Mouse (Mus musculus) embryonic fibroblast, embryonic 13.5 days (primary cell): ENCODE data around the gene Slc16a5.

Experiments
- CTCF ChIP-seq: IDR thresholded peaks from 2 replicates; pipeline ENCODE4 v1.5.1; 2011; ENCODE audit warnings: mild to moderate bottlenecking, control low read depth, low read length, moderate library complexity, borderline replicate concordance; ENCODE audit not compliant: insufficient read depth
- POLR2A ChIP-seq: IDR thresholded peaks from 2 replicates; pipeline ENCODE4 v1.6.1; 2011; ENCODE audit warnings: low read depth, mild to moderate bottlenecking, control low read depth, low read length, moderate library complexity

DNA sequence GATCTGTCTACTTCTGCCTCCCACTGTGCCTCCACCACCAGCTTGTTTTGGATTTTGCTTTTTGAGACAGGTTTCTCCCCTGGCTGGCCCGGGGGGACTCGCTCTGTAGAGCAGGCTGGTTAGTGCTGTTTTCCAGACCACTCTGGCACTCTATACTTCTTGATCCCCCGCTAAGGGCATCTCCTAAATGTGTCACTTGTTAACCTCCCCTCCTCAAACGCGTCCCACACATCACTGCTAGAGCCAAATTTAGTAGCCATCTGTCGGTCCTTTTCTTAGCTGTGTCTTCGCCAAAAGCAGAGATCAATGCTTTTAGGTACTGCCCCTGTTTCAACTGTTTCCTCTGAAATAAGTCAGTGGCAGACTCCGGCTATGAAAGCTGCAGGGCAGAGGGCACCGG lies 56.4 kb downstream of the Slc16a5 start:
- TF ChIP-seq CTCF (no peak), POLR2A (no peak)
